Mouse (Mus musculus): ENCODE results near the gene Klra8. TPM values are rescaled to one million over a fixed set of nuclear protein-coding genes. Genes with fewer than 3 reads are reported as not detected.
"Not testable (repeated sequence)": the region's sequence is repeated elsewhere in the genome, so short reads cannot be mapped to it uniquely, and the experiment has no call there.

Klra8 gene
- not detected in 2 replicates for polyA plus RNA-seq (2014; fragmentation: Nextera tagmentation; extraction: Ambion mirVana)

- H3K27ac ChIP-seq (ENCODE audit: low read depth, low read length); H3K4me2 ChIP-seq (ENCODE audit: low read depth, low read length); H3K27me3 ChIP-seq (ENCODE audit: control insufficient read depth, insufficient read depth, low read length); H3K9me3 ChIP-seq (ENCODE audit: control insufficient read depth, low read length); ATAC-seq (ENCODE audit: low read depth); H3K36me3 ChIP-seq (ENCODE audit: control insufficient read depth, insufficient read depth, low read length); H3K4me3 ChIP-seq (ENCODE audit: low read depth, low read length); H3K9ac ChIP-seq (replicated peaks; ENCODE audit: low read depth, low read length); H3K4me1 ChIP-seq (ENCODE audit: control insufficient read depth, insufficient read depth, low read length): not testable (repeated sequence)
- 74% methylated on average over 4 of the region's 4 CpGs for WGBS
Observed at GRCm38 (mm10) chr6:130129798-130130197, at the start of gene Klra8. Gene Klra8, minus strand, starts transcription at chr6:130129898.

GRCm38 (mm10) chr6:130110485-130110884 is 19.2 kb downstream of the Klra8 start:
- no peaks in the 10 kb centered on the region for H3K27me3 ChIP-seq (ENCODE audit: control insufficient read depth, insufficient read depth, low read length)
- no peak overlapping the region for H3K4me2 ChIP-seq (ENCODE audit: low read depth, low read length)
- 100% methylated on average over 1 of the region's 1 CpGs for WGBS
- H3K36me3 ChIP-seq (ENCODE audit: control insufficient read depth, insufficient read depth, low read length) = no peaks in the 10 kb centered on the region
- no peak overlapping the region for H3K27ac ChIP-seq (ENCODE audit: low read depth, low read length)
- no peaks in the 10 kb centered on the region for H3K4me1 ChIP-seq (ENCODE audit: control insufficient read depth, insufficient read depth, low read length)
- H3K9ac ChIP-seq (replicated peaks; ENCODE audit: low read depth, low read length) = no peak overlapping the region
- no peaks in the 10 kb centered on the region for H3K9me3 ChIP-seq (ENCODE audit: control insufficient read depth, low read length)
- ATAC-seq (ENCODE audit: low read depth) = no peak
- no peak overlapping the region for H3K4me3 ChIP-seq (ENCODE audit: low read depth, low read length)

GRCm38 (mm10) chr6:130102743-130103142 is 27.0 kb downstream of the Klra8 start:
- H3K27me3 ChIP-seq (ENCODE audit: control insufficient read depth, insufficient read depth, low read length); ATAC-seq (ENCODE audit: low read depth); H3K36me3 ChIP-seq (ENCODE audit: control insufficient read depth, insufficient read depth, low read length); H3K27ac ChIP-seq (ENCODE audit: low read depth, low read length); H3K4me1 ChIP-seq (ENCODE audit: control insufficient read depth, insufficient read depth, low read length); H3K4me2 ChIP-seq (ENCODE audit: low read depth, low read length); H3K9ac ChIP-seq (replicated peaks; ENCODE audit: low read depth, low read length); H3K4me3 ChIP-seq (ENCODE audit: low read depth, low read length); H3K9me3 ChIP-seq (ENCODE audit: control insufficient read depth, low read length): not testable (repeated sequence)
- 86% methylated on average over 3 of the region's 3 CpGs for WGBS

- no peak overlapping the region for H3K4me3 ChIP-seq (ENCODE audit: low read depth, low read length)
- no peaks in the 10 kb centered on the region for H3K4me1 ChIP-seq (ENCODE audit: control insufficient read depth, insufficient read depth, low read length)
- no peaks in the 10 kb centered on the region for H3K9me3 ChIP-seq (ENCODE audit: control insufficient read depth, low read length)
- H3K9ac ChIP-seq (replicated peaks; ENCODE audit: low read depth, low read length) = no peak overlapping the region
- 82% methylated on average over 5 of the region's 5 CpGs for WGBS
- H3K4me2 ChIP-seq (ENCODE audit: low read depth, low read length) = no peak overlapping the region
- no peaks in the 10 kb centered on the region for H3K27me3 ChIP-seq (ENCODE audit: control insufficient read depth, insufficient read depth, low read length)
- H3K36me3 ChIP-seq (ENCODE audit: control insufficient read depth, insufficient read depth, low read length) = no peaks in the 10 kb centered on the region
- H3K27ac ChIP-seq (ENCODE audit: low read depth, low read length) = no peak overlapping the region
- ATAC-seq (ENCODE audit: low read depth) = no peak
Observed at GRCm38 (mm10) chr6:130092336-130092948, 37.3 kb downstream of the Klra8 start.

GRCm38 (mm10) chr6:130067171-130067570 is 62.5 kb downstream of the Klra8 start, which contains the start of gene Klra4:
Gene Klra4, minus strand, starts transcription at chr6:130067271.
- not testable (repeated sequence) for H3K9me3 ChIP-seq (ENCODE audit: control insufficient read depth, low read length); ATAC-seq (ENCODE audit: low read depth); H3K36me3 ChIP-seq (ENCODE audit: control insufficient read depth, insufficient read depth, low read length); H3K4me1 ChIP-seq (ENCODE audit: control insufficient read depth, insufficient read depth, low read length); H3K4me2 ChIP-seq (ENCODE audit: low read depth, low read length); H3K9ac ChIP-seq (replicated peaks; ENCODE audit: low read depth, low read length); H3K27ac ChIP-seq (ENCODE audit: low read depth, low read length); H3K4me3 ChIP-seq (ENCODE audit: low read depth, low read length); H3K27me3 ChIP-seq (ENCODE audit: control insufficient read depth, insufficient read depth, low read length)
- 64% methylated on average over 1 of the region's 1 CpGs for WGBS

Other genes starting within 250 kb of the Klra8 start
- gene Klra5, start 212.2 kb downstream of the Klra8 start, polyA plus RNA-seq (2014; fragmentation: Nextera tagmentation; extraction: Ambion mirVana) = not detected in 2 replicates
- not detected in 2 replicates for gene Klra6, start 102.9 kb downstream of the Klra8 start, polyA plus RNA-seq (2014; fragmentation: Nextera tagmentation; extraction: Ambion mirVana)
- gene Klra4, start 62.6 kb downstream of the Klra8 start, polyA plus RNA-seq (2014; fragmentation: Nextera tagmentation; extraction: Ambion mirVana) = not detected in 2 replicates
- gene Klra9, start 63.2 kb upstream of the Klra8 start, polyA plus RNA-seq (2014; fragmentation: Nextera tagmentation; extraction: Ambion mirVana) = not detected in 2 replicates
- not detected in 2 replicates for gene Klra7, start 103.4 kb upstream of the Klra8 start, polyA plus RNA-seq (2014; fragmentation: Nextera tagmentation; extraction: Ambion mirVana)
- gene Klra10, start 152.0 kb upstream of the Klra8 start, polyA plus RNA-seq (2014; fragmentation: Nextera tagmentation; extraction: Ambion mirVana) = not detected in 2 replicates
- not detected in 2 replicates for gene Klra3, start 207.7 kb upstream of the Klra8 start, polyA plus RNA-seq (2014; fragmentation: Nextera tagmentation; extraction: Ambion mirVana)

Data from neural tube, embryonic 14.5 days (tissue).